Mouse (Mus musculus) left cerebral cortex, postnatal 14 days (tissue): ENCODE data around the gene Slc4a8. TPM values are rescaled to one million over a fixed set of nuclear protein-coding genes. Genes with fewer than 3 reads are reported as not detected.

ENCODE experiments used
- DNase-seq, 2 experiments: peaks; one replicate each; pipeline ENCODE4 v3.0.0; 2021 to 2022; ENCODE audit warnings: low spot score in 2 of 2, mixed read lengths in 1 of 2
- intact Hi-C: fragments of 180-260 bp; cut with DNase I; formaldehyde crosslinking; loops from one replicate; pipeline ENCODE4 v1.15.1; 2025
- total RNA-seq, 2 experiments: library from RNA; stranded (reverse); gene quantifications; 2 replicates each; pipeline ENCODE4 v1.2.3; 2021

Gene Slc4a8
- total RNA-seq, 2 experiments from 2014 or later, result 87.7 to 90.8 TPM

DNA sequence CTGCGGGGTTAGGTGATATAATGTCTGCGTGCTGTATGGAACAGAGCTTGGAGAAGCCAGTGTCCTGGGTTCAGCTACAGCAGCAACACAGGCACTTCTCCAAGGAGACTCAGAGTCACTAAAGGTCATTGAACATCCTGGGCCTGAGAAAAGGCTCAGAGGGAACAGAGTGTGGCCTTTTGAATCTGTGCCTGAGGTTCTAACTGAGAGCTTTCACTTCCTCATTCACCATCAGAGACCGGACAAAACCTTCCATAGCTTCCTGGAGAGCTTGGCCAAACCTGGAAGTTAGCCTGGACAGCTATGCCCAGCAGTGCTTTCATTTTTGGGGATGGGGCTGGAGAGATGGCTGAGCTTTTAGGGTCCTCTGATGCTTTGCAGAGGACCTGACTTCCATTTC is 23.9 kb upstream of the Slc4a8 start:
- intact Hi-C loops, result no loop called here
- DNase-seq, result no peak

DNA sequence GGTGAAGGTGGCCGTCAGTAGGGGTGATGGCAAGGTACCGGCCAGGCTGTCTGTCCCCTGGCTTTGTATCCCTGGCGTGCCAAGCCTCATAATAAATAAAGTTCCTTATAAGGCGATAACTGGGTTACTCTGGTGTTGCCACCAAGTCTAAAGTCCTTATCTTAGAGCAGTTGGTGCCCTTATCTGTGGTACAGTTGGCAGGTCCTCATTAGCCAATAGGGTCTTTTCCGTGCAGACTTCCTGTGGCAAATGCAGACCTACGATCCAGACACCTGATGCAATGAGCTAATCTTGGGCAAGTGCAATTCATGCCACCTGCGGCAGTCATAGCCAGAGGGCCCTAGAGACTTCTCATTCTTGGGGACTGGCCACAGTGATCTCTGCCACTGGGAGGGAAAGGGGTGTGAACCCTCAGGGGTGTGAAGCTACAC is 23.2 kb upstream of the Slc4a8 start:
- intact Hi-C loops, result no loop called here
- DNase-seq, result no peak

DNA sequence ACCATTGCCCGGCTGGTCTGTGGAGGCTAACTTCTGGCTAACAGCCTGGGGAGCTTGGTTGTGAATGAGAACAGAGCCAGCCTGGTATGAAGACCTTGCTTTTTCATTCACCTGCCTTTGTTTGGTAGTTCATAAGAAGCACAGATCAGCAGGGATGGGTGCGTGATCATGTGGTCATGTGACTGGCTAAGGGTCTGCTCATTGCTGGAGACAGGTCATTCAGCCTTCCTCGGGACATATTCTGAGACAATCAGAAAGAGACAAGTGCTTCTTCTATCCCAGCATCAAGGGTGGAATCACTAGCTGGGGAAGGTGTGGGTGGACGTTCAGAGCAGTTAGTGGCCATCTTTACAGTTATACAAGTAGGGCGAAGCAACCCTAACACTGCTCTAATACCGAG is 22.1 kb upstream of the Slc4a8 start:
- no peak for DNase-seq
- intact Hi-C loops, result no loop called here

DNA sequence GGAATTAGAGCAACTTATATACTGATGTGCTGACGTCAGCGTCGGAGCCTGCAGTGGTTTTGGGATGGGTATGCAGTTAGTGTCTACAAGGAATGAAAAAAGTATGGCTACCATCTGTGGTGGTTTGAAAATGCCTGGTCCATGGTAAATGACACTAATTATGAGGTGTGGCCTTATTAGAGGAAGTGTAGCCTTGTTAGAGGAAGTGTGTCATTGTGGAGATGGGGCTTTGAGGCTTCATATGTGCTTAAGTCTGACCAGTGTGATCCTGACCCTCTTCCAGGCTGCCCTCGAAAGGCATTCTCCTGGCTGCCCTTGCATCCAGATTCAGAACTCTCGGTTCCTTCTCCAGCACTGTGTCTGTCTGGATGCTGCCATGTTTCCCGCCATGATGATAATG is 18.3 kb upstream of the Slc4a8 start:
- DNase-seq, result no peak
- intact Hi-C loops, result no loop called here

- no peak for DNase-seq
- intact Hi-C loops, result no loop called here
Measured at GRCm38 (mm10) chr15:100746478-100747120, 14.9 kb upstream of the Slc4a8 start.

- DNase-seq, result no peak
- intact Hi-C loops, result no loop called here
Measured at GRCm38 (mm10) chr15:100747121-100747963, 14.2 kb upstream of the Slc4a8 start.

- no peak for DNase-seq
- intact Hi-C loops, result no loop called here
Measured at GRCm38 (mm10) chr15:100748584-100748983, 13.0 kb upstream of the Slc4a8 start.

GRCm38 (mm10) chr15:100749751-100750538 is 11.6 kb upstream of the Slc4a8 start:
- DNase-seq, result no peak
- intact Hi-C loops, result no loop called here

DNA sequence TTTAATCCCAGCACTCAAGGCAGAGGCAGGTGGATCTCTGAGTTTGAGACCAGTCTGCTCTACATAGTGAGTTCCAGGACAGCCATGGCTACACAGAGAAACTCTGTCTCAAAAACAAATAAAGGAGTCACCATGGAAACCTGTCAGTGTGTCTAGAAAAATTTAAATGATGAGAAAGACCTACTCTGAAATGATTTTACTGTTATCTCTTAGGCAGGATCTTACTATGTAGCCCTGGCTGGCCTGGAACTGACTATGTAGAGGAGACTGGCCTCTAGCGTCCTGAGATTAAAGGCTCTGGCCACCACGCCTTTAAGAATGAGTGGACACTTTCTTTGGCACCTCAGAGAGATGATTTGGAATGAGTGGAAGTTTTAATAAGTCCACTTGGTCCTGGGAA is 9.1 kb upstream of the Slc4a8 start:
- intact Hi-C loops, result no loop called here
- no peak for DNase-seq

GRCm38 (mm10) chr15:100753045-100753444 is 8.5 kb upstream of the Slc4a8 start:
- DNase-seq, result no peak
- intact Hi-C loops, result no loop called here

- intact Hi-C loops, result no loop called here
- DNase-seq, result no peak
Measured at GRCm38 (mm10) chr15:100754041-100754440, 7.5 kb upstream of the Slc4a8 start.

- intact Hi-C loops, result loop anchor here (5.0 kb wide), 1 partner anchor 207 kb away; no protein-coding TSS in a partner anchor
- peak in 1 of 2 experiments; percentile 35 for DNase-seq
Measured at GRCm38 (mm10) chr15:100754805-100755497, 6.6 kb upstream of the Slc4a8 start.

GRCm38 (mm10) chr15:100755498-100755859 is 6.1 kb upstream of the Slc4a8 start:
- DNase-seq, result no peak
- intact Hi-C loops, result loop anchor here (5.0 kb wide), 1 partner anchor 207 kb away; no protein-coding TSS in a partner anchor

GRCm38 (mm10) chr15:100755881-100756624 is 5.5 kb upstream of the Slc4a8 start:
- no peak for DNase-seq
- intact Hi-C loops, result loop anchor here (5.0 kb wide), 1 partner anchor 206 kb away; no protein-coding TSS in a partner anchor

DNA sequence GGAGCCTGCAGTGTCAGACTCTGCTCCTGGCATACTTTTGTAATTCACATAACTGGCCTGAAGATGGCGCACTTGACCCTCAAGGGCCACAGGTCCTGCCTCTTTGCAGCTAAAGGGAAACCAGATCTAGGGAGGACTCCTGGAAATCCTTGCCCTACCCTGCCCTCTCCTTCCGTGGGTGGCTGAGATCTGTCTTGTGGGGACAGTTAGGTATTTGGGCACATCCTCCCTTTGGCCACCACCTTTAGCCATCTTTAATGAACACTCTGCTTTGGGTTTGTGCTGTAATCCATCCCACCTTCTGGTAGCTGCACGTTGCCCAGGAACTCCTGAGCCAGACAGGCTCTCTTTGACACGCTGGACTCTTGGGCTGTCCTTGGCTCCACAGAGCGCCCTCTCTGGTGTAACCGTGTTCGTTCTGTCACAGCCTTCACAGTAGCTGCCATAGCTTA is 4.0 kb upstream of the Slc4a8 start:
- peak; percentile 72 to 81 for DNase-seq
- intact Hi-C loops, result loop anchor here (5.0 kb wide), 1 partner anchor 205 kb away; no protein-coding TSS in a partner anchor

GRCm38 (mm10) chr15:100759286-100759685 is 2.3 kb upstream of the Slc4a8 start:
- DNase-seq, result no peak
- intact Hi-C loops, result loop anchor here (5.0 kb wide), 1 partner anchor 203 kb away; no protein-coding TSS in a partner anchor

DNA sequence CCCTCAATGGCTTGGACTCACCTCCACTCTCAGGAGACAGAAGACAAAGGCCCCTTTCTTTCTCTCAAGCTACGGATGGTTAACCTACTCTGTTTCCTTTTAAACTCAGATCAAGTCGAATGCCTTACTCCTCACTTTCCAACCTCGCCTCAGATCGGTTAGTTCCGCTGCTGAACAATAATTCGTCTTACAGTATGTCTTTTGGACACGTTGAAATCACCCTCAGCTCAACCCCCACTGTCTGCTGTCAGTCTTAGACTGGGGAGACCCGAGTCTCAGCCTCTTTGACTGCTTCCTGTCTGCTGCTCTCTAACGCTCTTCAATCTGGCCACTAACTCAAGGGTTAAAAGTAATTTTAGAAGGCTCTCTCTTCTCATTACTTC is 520 bp upstream of the Slc4a8 start:
- no peak for DNase-seq
- intact Hi-C loops, result loop anchor here (1.0 to 5.0 kb wide), 2 partner anchors 110 to 281 kb away; no protein-coding TSS in a partner anchor

GRCm38 (mm10) chr15:100762649-100763048 is 1.1 kb downstream of the Slc4a8 start:
- intact Hi-C loops, result loop anchor here (5.0 kb wide), 1 partner anchor 280 kb away; no protein-coding TSS in a partner anchor

More at GRCm38 (mm10) chr15:100762649-100763048, 1.1 kb downstream of the Slc4a8 start:
- DNase-seq, result no peak
